Mouse (Mus musculus) hindbrain, embryonic 15.5 days (tissue): ENCODE results near the gene Tacc3. TPM values are rescaled to one million over a fixed set of nuclear protein-coding genes. Genes with fewer than 3 reads are reported as not detected.

Source experiments
- ATAC-seq: fragments of 200-750 bp; cut with Nextera tagmentation; 2 replicates; pipeline ENCODE4 v1.8.0; 2017; ENCODE audit warnings: low read depth, moderate number of reproducible peaks, moderate TSS enrichment; ENCODE audit not compliant: low FRiP score
- H3K27ac ChIP-seq: fragments of 300-500 bp; sonication (generic); replicated peaks from 2 replicates; pipeline ENCODE4 v1.5.1; 2015; ENCODE audit warnings: mild to moderate bottlenecking, inconsistent platforms
- H3K27me3 ChIP-seq: fragments of 300-500 bp; sonication (generic); 2 replicates; pipeline ENCODE4 v1.6.1; 2015; ENCODE audit warnings: control low read depth, inconsistent platforms
- H3K36me3 ChIP-seq: fragments of 300-500 bp; sonication (generic); 2 replicates; pipeline ENCODE4 v1.6.1; 2015; ENCODE audit warnings: control low read depth, inconsistent platforms
- H3K4me1 ChIP-seq: fragments of 300-500 bp; sonication (generic); replicated peaks from 2 replicates; pipeline ENCODE4 v1.6.1; 2015; ENCODE audit warnings: control low read depth, inconsistent platforms
- H3K4me2 ChIP-seq: fragments of 300-500 bp; sonication (generic); 2 replicates; pipeline ENCODE4 v1.6.1; 2015; ENCODE audit warnings: moderate library complexity, mild to moderate bottlenecking, inconsistent platforms
- H3K4me3 ChIP-seq: fragments of 300-500 bp; sonication (generic); 2 replicates; pipeline ENCODE4 v1.5.1; 2015; ENCODE audit warnings: mild to moderate bottlenecking, inconsistent platforms
- H3K9ac ChIP-seq: fragments of 300-500 bp; sonication (generic); 2 replicates; pipeline ENCODE4 v1.6.1; 2015; ENCODE audit warnings: inconsistent platforms
- H3K9me3 ChIP-seq: fragments of 300-500 bp; sonication (generic); 2 replicates; pipeline ENCODE4 v1.6.1; 2016; ENCODE audit warnings: control low read depth, inconsistent platforms
- WGBS: fragments of 180-500 bp; shearing (Covaris S2); methylation state at CpG from one replicate; pipeline ENCODE4 v1.1.7; 2015; 5-methylcytosine and 5-hydroxymethylcytosine counted together
- polyA plus RNA-seq: library from polyadenylated mRNA; unstranded; fragments of >200 nt; fragmentation: Nextera tagmentation; extraction: Ambion mirVana; gene quantifications from 2 replicates; pipeline ENCODE4 v1.2.1, GENCODE M21; 2015

The Tacc3 gene
- polyA plus RNA-seq, 1 experiment from 2014 or later, result 40.9 TPM

- Histone ChIP-seq H3K9ac (no peak overlapping the region), H3K27ac (peak overlapping the region; percentile 67), H3K4me1 (peaks cover 40% of the 10 kb centered on the region), H3K4me2 (no peak overlapping the region), H3K9me3 (no peaks in the 10 kb centered on the region), H3K36me3 (no peaks in the 10 kb centered on the region), H3K4me3 (no peak overlapping the region), H3K27me3 (peaks cover 17% of the 10 kb centered on the region)
- WGBS, result 14% methylated on average over 13 of the region's 13 CpGs
- peak; percentile 57 for ATAC-seq
Measured at GRCm38 (mm10) chr5:33697947-33698512, 40.1 kb downstream of the Tacc3 start.

GRCm38 (mm10) chr5:33698669-33699068 is 40.7 kb downstream of the Tacc3 start:
- Histone ChIP-seq H3K4me3 (no peak overlapping the region), H3K4me2 (no peak overlapping the region), H3K9ac (no peak overlapping the region), H3K36me3 (no peaks in the 10 kb centered on the region), H3K27ac (peak overlapping the region; percentile 67; the same call in 1 of the 2 replicates), H3K9me3 (no peaks in the 10 kb centered on the region), H3K27me3 (peaks cover 17% of the 10 kb centered on the region), H3K4me1 (peaks cover 40% of the 10 kb centered on the region)
- 73% methylated on average over 5 of the region's 5 CpGs for WGBS
- no peak for ATAC-seq

GRCm38 (mm10) chr5:33700010-33700409 is 42.1 kb downstream of the Tacc3 start:
- Histone ChIP-seq H3K4me2 (no peak overlapping the region), H3K4me3 (no peak overlapping the region), H3K4me1 (peaks cover 42% of the 10 kb centered on the region), H3K36me3 (no peaks in the 10 kb centered on the region), H3K9ac (no peak overlapping the region), H3K27ac (peak overlapping the region; percentile 13; the same call in 1 of the 2 replicates), H3K27me3 (peaks cover 11% of the 10 kb centered on the region), H3K9me3 (no peaks in the 10 kb centered on the region)
- no peak for ATAC-seq
- 54% methylated on average over 13 of the region's 13 CpGs for WGBS

- Histone ChIP-seq H3K27ac (no peak overlapping the region; the same call in 1 of the 2 replicates), H3K9ac (no peak overlapping the region), H3K4me1 (peaks cover 31% of the 10 kb centered on the region), H3K9me3 (no peaks in the 10 kb centered on the region), H3K4me3 (no peak overlapping the region), H3K36me3 (no peaks in the 10 kb centered on the region), H3K27me3 (no peaks in the 10 kb centered on the region), H3K4me2 (no peak overlapping the region)
- 79% methylated on average over 11 of the region's 11 CpGs for WGBS
- ATAC-seq, result no peak
Measured at GRCm38 (mm10) chr5:33701832-33702231, 43.9 kb downstream of the Tacc3 start.

- Histone ChIP-seq H3K4me1 (peaks cover 16% of the 10 kb centered on the region), H3K9ac (no peak overlapping the region), H3K36me3 (no peaks in the 10 kb centered on the region), H3K27me3 (no peaks in the 10 kb centered on the region), H3K4me3 (no peak overlapping the region), H3K4me2 (no peak overlapping the region), H3K9me3 (no peaks in the 10 kb centered on the region), H3K27ac (peak overlapping the region; percentile 70)
- ATAC-seq, result peak; percentile 74
- WGBS, result 22% methylated on average over 8 of the region's 8 CpGs
Measured at GRCm38 (mm10) chr5:33703999-33704398, 46.1 kb downstream of the Tacc3 start.

- 3% methylated on average over 11 of the region's 11 CpGs for WGBS
- H3K4me1 ChIP-seq, result peaks cover 16% of the 10 kb centered on the region
Measured at GRCm38 (mm10) chr5:33704945-33705611, 47.1 kb downstream of the Tacc3 start.

GRCm38 (mm10) chr5:33705612-33706349 is 47.9 kb downstream of the Tacc3 start:
- no peaks in the 10 kb centered on the region for H3K27me3 ChIP-seq
- no peak overlapping the region for H3K9ac ChIP-seq
- no peaks in the 10 kb centered on the region for H3K36me3 ChIP-seq
- peak overlapping the region; percentile 69 for H3K27ac ChIP-seq
- H3K4me3 ChIP-seq, result no peak overlapping the region
- H3K4me2 ChIP-seq, result no peak overlapping the region
- H3K4me1 ChIP-seq, result peaks cover 16% of the 10 kb centered on the region
- ATAC-seq, result peak; percentile 41; the same call in 1 of the 2 replicates
- H3K9me3 ChIP-seq, result no peaks in the 10 kb centered on the region
- 23% methylated on average over 9 of the region's 9 CpGs for WGBS

More at GRCm38 (mm10) chr5:33704945-33705611, 47.1 kb downstream of the Tacc3 start:
- peak overlapping the region; percentile 70 for H3K27ac ChIP-seq
- H3K4me2 ChIP-seq, result no peak overlapping the region
- peak; percentile 87 for ATAC-seq
- no peak overlapping the region for H3K4me3 ChIP-seq
- H3K9me3 ChIP-seq, result no peaks in the 10 kb centered on the region
- H3K36me3 ChIP-seq, result no peaks in the 10 kb centered on the region
- no peaks in the 10 kb centered on the region for H3K27me3 ChIP-seq
- no peak overlapping the region for H3K9ac ChIP-seq

- no peak overlapping the region for H3K4me3 ChIP-seq
- 100% methylated on average over 1 of the region's 1 CpGs for WGBS
- H3K36me3 ChIP-seq, result no peaks in the 10 kb centered on the region
Measured at GRCm38 (mm10) chr5:33706350-33706629, 48.4 kb downstream of the Tacc3 start.

GRCm38 (mm10) chr5:33707163-33707562 is 49.2 kb downstream of the Tacc3 start:
- Histone ChIP-seq H3K4me3 (no peak overlapping the region), H3K4me2 (no peak overlapping the region), H3K9me3 (no peaks in the 10 kb centered on the region), H3K27ac (no peak overlapping the region), H3K36me3 (no peaks in the 10 kb centered on the region), H3K27me3 (no peaks in the 10 kb centered on the region), H3K9ac (no peak overlapping the region), H3K4me1 (peaks cover 16% of the 10 kb centered on the region)
- no peak for ATAC-seq
- WGBS, result 72% methylated on average over 4 of the region's 4 CpGs

More at GRCm38 (mm10) chr5:33706350-33706629, 48.4 kb downstream of the Tacc3 start:
- Histone ChIP-seq H3K27me3 (no peaks in the 10 kb centered on the region), H3K9ac (no peak overlapping the region), H3K27ac (0 out of 2 replicates have a peak overlapping the region, but pooled peaks have one; percentile 69), H3K9me3 (no peaks in the 10 kb centered on the region), H3K4me1 (peaks cover 16% of the 10 kb centered on the region), H3K4me2 (no peak overlapping the region)
- no peak for ATAC-seq

GRCm38 (mm10) chr5:33709037-33709436 is 51.1 kb downstream of the Tacc3 start:
- H3K9ac ChIP-seq, result no peak overlapping the region
- ATAC-seq, result no peak
- no peak overlapping the region for H3K27ac ChIP-seq
- no peaks in the 10 kb centered on the region for H3K27me3 ChIP-seq
- H3K9me3 ChIP-seq, result no peaks in the 10 kb centered on the region
- WGBS, result 50% methylated on average over 2 of the region's 2 CpGs
- peaks cover 12% of the 10 kb centered on the region for H3K4me1 ChIP-seq
- H3K36me3 ChIP-seq, result no peaks in the 10 kb centered on the region
- no peak overlapping the region for H3K4me3 ChIP-seq
- no peak overlapping the region for H3K4me2 ChIP-seq

- Histone ChIP-seq H3K4me1 (no peaks in the 10 kb centered on the region), H3K27me3 (no peaks in the 10 kb centered on the region), H3K9ac (no peak overlapping the region), H3K4me2 (no peak overlapping the region), H3K36me3 (no peaks in the 10 kb centered on the region), H3K9me3 (no peaks in the 10 kb centered on the region), H3K4me3 (no peak overlapping the region), H3K27ac (no peak overlapping the region)
- 83% methylated on average over 2 of the region's 2 CpGs for WGBS
- no peak for ATAC-seq
Measured at GRCm38 (mm10) chr5:33712550-33712949, 54.6 kb downstream of the Tacc3 start.

GRCm38 (mm10) chr5:33715182-33715581 is 57.3 kb downstream of the Tacc3 start:
- ATAC-seq, result no peak
- Histone ChIP-seq H3K27ac (no peak overlapping the region), H3K4me3 (no peak overlapping the region), H3K27me3 (no peaks in the 10 kb centered on the region), H3K36me3 (no peaks in the 10 kb centered on the region), H3K4me2 (no peak overlapping the region), H3K4me1 (no peaks in the 10 kb centered on the region), H3K9me3 (no peaks in the 10 kb centered on the region), H3K9ac (no peak overlapping the region)
- 36% methylated on average over 2 of the region's 2 CpGs for WGBS
